Mouse (Mus musculus) brain, embryonic 14.5 days (tissue): ENCODE data around the gene Cdhr3.

Experiments
- CTCF ChIP-seq: fragments of 200-500 bp; IDR thresholded peaks from 2 replicates; pipeline ENCODE4 v1.5.1; 2012; ENCODE audit warnings: inconsistent platforms, mild to moderate bottlenecking, moderate library complexity, borderline replicate concordance; ENCODE audit not compliant: insufficient read depth, insufficient read length; ENCODE audit errors: extremely low read depth
- POLR2A ChIP-seq: fragments of 200-500 bp; IDR thresholded peaks from 2 replicates; pipeline ENCODE4 v1.6.1; 2012; ENCODE audit warnings: mild to moderate bottlenecking, inconsistent platforms, borderline replicate concordance; ENCODE audit not compliant: poor library complexity, insufficient read depth, insufficient read length, severe bottlenecking; ENCODE audit errors: extremely low read depth

DNA sequence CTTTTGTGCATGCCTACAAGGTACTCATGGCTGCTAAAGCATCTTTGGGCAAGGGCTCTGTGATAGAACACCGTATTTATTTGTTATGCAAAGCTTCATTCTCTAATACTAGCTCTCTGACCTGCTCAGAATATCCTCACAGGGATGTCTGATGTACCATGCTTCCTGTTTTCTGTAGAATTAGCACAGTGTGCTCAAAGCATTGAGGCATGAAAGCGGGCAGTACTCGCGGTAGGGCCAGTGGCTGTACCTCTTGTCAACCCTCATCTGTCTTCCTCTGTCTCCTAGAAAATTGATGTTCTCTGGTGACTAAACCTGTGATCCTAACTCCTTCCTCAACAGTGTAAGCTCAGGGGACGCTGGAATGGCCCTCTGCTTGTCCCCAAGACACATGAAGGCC, 98.6 kb downstream of the Cdhr3 start:
- no peak for TF ChIP-seq CTCF
- TF ChIP-seq POLR2A, result no peak
